Mouse (Mus musculus) neural tube, embryonic 14.5 days (tissue): ENCODE data around the gene Usp25. TPM values are rescaled to one million over a fixed set of nuclear protein-coding genes. Genes with fewer than 3 reads are reported as not detected.

Source experiments
- ATAC-seq: fragments of 200-750 bp; cut with Nextera tagmentation; 2 replicates; pipeline ENCODE4 v1.8.0; 2017; ENCODE audit warnings: low read depth, mild to moderate bottlenecking, moderate TSS enrichment, moderate library complexity
- H3K27ac ChIP-seq: fragments of 300-500 bp; sonication (generic); 2 replicates; pipeline ENCODE4 v1.5.1; 2014; ENCODE audit warnings: low read depth, mild to moderate bottlenecking, control low read depth, low read length, moderate library complexity, mixed read lengths
- H3K27me3 ChIP-seq: fragments of 300-500 bp; sonication (generic); 2 replicates; pipeline ENCODE4 v1.6.1; 2014; ENCODE audit warnings: low read length; ENCODE audit not compliant: control insufficient read depth, insufficient read depth
- H3K36me3 ChIP-seq: fragments of 300-500 bp; sonication (generic); 2 replicates; pipeline ENCODE4 v1.6.1; 2014; ENCODE audit warnings: low read length, mixed read lengths; ENCODE audit not compliant: control insufficient read depth, insufficient read depth
- H3K4me1 ChIP-seq: fragments of 300-500 bp; sonication (generic); 2 replicates; pipeline ENCODE4 v1.6.1; 2014; ENCODE audit warnings: low read length; ENCODE audit not compliant: control insufficient read depth, insufficient read depth
- H3K4me2 ChIP-seq: fragments of 300-500 bp; sonication (generic); 2 replicates; pipeline ENCODE4 v1.6.1; 2014; ENCODE audit warnings: mild to moderate bottlenecking, low read depth, low read length, control low read depth
- H3K4me3 ChIP-seq: fragments of 300-500 bp; sonication (generic); 2 replicates; pipeline ENCODE4 v1.5.1; 2014; ENCODE audit warnings: low read depth, low read length, control low read depth, mixed read lengths
- H3K9ac ChIP-seq: fragments of 300-500 bp; sonication (generic); replicated peaks from 2 replicates; pipeline ENCODE4 v1.6.1; 2014; ENCODE audit warnings: low read depth, mild to moderate bottlenecking, control low read depth, low read length, mixed read lengths
- H3K9me3 ChIP-seq: fragments of 300-500 bp; sonication (generic); 2 replicates; pipeline ENCODE4 v1.6.1; 2016; ENCODE audit warnings: low read length; ENCODE audit not compliant: control insufficient read depth
- WGBS: fragments of 180-500 bp; shearing (Covaris S2); extraction: QIAGEN DNeasy Blood & Tissue Kit; methylation state at CpG from one replicate; pipeline ENCODE4 v1.1.7; 2014; 5-methylcytosine and 5-hydroxymethylcytosine counted together
- polyA plus RNA-seq: library from polyadenylated mRNA; unstranded; fragments of >200 nt; fragmentation: Nextera tagmentation; extraction: Ambion mirVana; gene quantifications from 2 replicates; pipeline ENCODE4 v1.2.1, GENCODE M21; 2014

Gene Usp25
- polyA plus RNA-seq, result 13.1 and 16.6 TPM in 2 replicates

- WGBS, result under 1% methylated on average over 118 of the region's 126 CpGs
- peak within 1 kb of the TSS; percentile 91 for H3K9ac ChIP-seq
- ATAC-seq, result peak; percentile 93
- H3K9me3 ChIP-seq, result no peaks in the 10 kb centered on the region
- H3K4me1 ChIP-seq, result peaks cover 9% of the 10 kb centered on the region; the same call in 1 of the 2 replicates
- H3K36me3 ChIP-seq, result no peaks in the 10 kb centered on the region
- peak within 1 kb of the TSS; percentile 78 for H3K4me3 ChIP-seq
- H3K27me3 ChIP-seq, result no peaks in the 10 kb centered on the region
- peak within 1 kb of the TSS; percentile 77 for H3K27ac ChIP-seq
- H3K4me2 ChIP-seq, result peak within 1 kb of the TSS; percentile 66
These were observed at the start of gene Usp25 for GRCm38 (mm10) chr16:77013427-77014320. TSS of gene Usp25 (plus strand) at chr16:77013706.

GRCm38 (mm10) chr16:76967593-76968275, 45.8 kb upstream of the Usp25 start:
- H3K9ac ChIP-seq, result no peak overlapping the region
- H3K27me3 ChIP-seq, result no peaks in the 10 kb centered on the region
- no peaks in the 10 kb centered on the region for H3K4me1 ChIP-seq
- H3K9me3 ChIP-seq, result no peaks in the 10 kb centered on the region
- no peak for ATAC-seq
- no peak overlapping the region for H3K27ac ChIP-seq
- no peak overlapping the region for H3K4me3 ChIP-seq
- WGBS, result 93% methylated on average over 3 of the region's 3 CpGs
- no peaks in the 10 kb centered on the region for H3K36me3 ChIP-seq
- H3K4me2 ChIP-seq, result no peak overlapping the region

DNA sequence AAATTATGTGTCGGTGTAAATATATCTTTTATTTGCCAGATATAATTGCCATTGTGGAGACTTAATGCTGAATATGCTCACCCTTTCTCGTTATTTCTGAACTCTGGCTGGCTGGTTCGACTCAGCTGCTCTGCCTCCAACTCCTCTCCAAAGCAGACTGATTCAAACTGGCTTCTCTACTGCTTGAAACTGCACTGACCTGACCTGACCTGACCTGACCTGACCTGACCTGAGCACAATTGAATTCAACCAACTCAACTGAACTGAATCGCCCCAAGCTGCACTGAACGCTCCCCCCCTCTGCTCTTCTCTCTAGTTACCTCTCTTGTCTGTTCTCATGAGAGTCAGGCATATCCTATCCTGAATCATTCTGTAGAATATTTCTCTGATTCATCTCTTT, 42.3 kb upstream of the Usp25 start:
- Histone ChIP-seq H3K4me2 (no peak overlapping the region), H3K27me3 (no peaks in the 10 kb centered on the region), H3K4me3 (no peak overlapping the region), H3K9me3 (no peaks in the 10 kb centered on the region), H3K9ac (no peak overlapping the region), H3K4me1 (no peaks in the 10 kb centered on the region), H3K36me3 (no peaks in the 10 kb centered on the region), H3K27ac (no peak overlapping the region)
- WGBS, result 30% methylated on average over 5 of the region's 5 CpGs
- no peak for ATAC-seq

DNA sequence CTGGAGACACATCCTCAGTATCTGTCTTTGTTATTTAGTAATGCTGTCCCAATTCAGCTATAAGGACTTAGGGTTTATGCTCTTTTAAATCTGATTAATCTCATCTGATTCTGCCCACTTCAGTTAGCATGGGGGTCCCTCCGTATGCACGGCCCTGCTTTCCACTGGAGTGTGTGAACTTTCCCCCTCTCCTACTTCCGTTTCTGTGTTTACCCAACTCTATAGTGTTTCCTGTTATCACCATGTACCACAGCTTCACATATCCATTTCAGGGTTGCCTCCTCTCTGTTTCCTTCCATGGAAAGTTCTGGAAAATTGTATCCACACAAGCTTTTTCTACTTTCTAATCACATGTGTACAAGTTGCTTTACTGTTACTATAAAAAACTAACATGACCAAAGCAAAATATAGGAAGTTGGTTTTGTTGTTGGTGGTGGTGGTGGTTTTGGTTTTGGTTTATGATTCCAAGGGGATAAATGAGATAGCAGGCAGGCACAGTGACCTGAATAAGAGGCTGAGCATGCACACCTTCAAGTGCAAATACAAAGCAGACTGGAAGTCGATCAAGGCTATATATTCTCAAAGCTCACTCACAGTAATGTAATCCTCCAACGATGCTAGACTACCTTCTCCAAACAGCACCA, 36.6 kb upstream of the Usp25 start:
- Histone ChIP-seq H3K4me2 (no peak overlapping the region), H3K36me3 (no peaks in the 10 kb centered on the region), H3K4me1 (no peaks in the 10 kb centered on the region), H3K27ac (no peak overlapping the region), H3K4me3 (no peak overlapping the region), H3K9ac (no peak overlapping the region), H3K9me3 (no peaks in the 10 kb centered on the region), H3K27me3 (no peaks in the 10 kb centered on the region)
- ATAC-seq, result no peak
- WGBS, result 93% methylated on average over 5 of the region's 5 CpGs

- WGBS, result 91% methylated on average over 6 of the region's 6 CpGs
- H3K4me2 ChIP-seq, result no peak overlapping the region
- no peak overlapping the region for H3K27ac ChIP-seq
- H3K27me3 ChIP-seq, result no peaks in the 10 kb centered on the region
- H3K36me3 ChIP-seq, result no peaks in the 10 kb centered on the region
- H3K9ac ChIP-seq, result no peak overlapping the region
- H3K4me1 ChIP-seq, result no peaks in the 10 kb centered on the region
- no peak overlapping the region for H3K4me3 ChIP-seq
- H3K9me3 ChIP-seq, result no peaks in the 10 kb centered on the region
- ATAC-seq, result no peak
These were observed 29.8 kb upstream of the Usp25 start for GRCm38 (mm10) chr16:76983696-76984095.

- 86% methylated on average over 4 of the region's 4 CpGs for WGBS
- no peak for ATAC-seq
- no peaks in the 10 kb centered on the region for H3K4me1 ChIP-seq
These were observed 25.8 kb upstream of the Usp25 start for GRCm38 (mm10) chr16:76987711-76988110.

DNA sequence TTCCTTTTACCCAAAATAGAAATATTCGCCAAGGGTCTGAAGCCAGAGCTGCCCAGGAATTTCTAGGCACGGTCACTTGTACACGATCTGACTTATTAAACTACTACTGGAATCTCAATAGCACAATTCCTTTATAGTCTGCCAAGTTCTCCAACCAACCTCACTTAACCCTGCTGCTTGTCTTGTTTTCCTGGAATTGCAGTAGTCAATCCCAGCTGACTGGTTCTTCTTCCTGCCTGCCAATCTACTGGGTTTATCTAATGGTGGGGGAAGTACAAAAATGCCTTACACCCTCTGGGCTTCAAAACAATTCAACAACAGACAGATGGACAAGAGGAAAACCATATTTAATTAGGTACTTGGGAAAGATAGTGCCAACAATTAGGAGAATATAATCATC, 9.6 kb upstream of the Usp25 start:
- H3K9me3 ChIP-seq, result no peaks in the 10 kb centered on the region
- no peak overlapping the region for H3K4me3 ChIP-seq
- no peak for ATAC-seq
- no peak overlapping the region for H3K27ac ChIP-seq
- no peaks in the 10 kb centered on the region for H3K36me3 ChIP-seq
- WGBS, result 96% methylated on average over 3 of the region's 3 CpGs
- H3K4me2 ChIP-seq, result no peak overlapping the region
- no peaks in the 10 kb centered on the region for H3K27me3 ChIP-seq
- no peak overlapping the region for H3K9ac ChIP-seq
- H3K4me1 ChIP-seq, result no peaks in the 10 kb centered on the region

More at GRCm38 (mm10) chr16:76987711-76988110, 25.8 kb upstream of the Usp25 start:
- no peak overlapping the region for H3K4me3 ChIP-seq
- H3K9me3 ChIP-seq, result no peaks in the 10 kb centered on the region
- H3K27me3 ChIP-seq, result no peaks in the 10 kb centered on the region
- no peak overlapping the region for H3K9ac ChIP-seq
- no peaks in the 10 kb centered on the region for H3K36me3 ChIP-seq
- no peak overlapping the region for H3K4me2 ChIP-seq
- no peak overlapping the region for H3K27ac ChIP-seq

DNA sequence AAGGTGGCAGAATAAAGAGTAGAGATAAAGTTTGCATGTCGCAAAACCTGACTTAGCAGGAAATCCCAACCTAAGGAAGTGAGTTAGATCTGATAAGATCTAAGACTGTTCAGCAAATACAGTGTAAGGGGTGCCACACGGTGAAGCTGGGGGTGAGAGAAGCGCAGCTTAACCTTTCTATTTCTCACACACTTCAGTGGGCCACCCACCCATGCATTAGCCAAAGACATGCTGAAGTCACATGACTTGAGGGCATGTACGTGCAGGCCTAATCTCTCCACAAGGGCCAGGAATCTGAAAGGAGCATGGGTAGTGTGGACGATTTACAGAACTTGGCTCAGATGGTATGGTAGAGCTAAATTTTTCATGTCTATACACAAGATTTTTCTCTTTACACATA, 4.3 kb upstream of the Usp25 start:
- Histone ChIP-seq H3K36me3 (no peaks in the 10 kb centered on the region), H3K27ac (no peak overlapping the region), H3K4me2 (no peak overlapping the region), H3K9ac (no peak overlapping the region), H3K4me1 (no peaks in the 10 kb centered on the region), H3K4me3 (no peak overlapping the region), H3K9me3 (no peaks in the 10 kb centered on the region), H3K27me3 (no peaks in the 10 kb centered on the region)
- WGBS, result 84% methylated on average over 5 of the region's 5 CpGs
- ATAC-seq, result no peak
